Mouse (Mus musculus) cerebellum, postnatal 36 days (tissue): ENCODE measurements around the gene Apoa1.

Experiments used
- DNase-seq, 2 experiments: peaks; one replicate each; pipeline ENCODE4 v3.0.0; 2021 to 2022; ENCODE audit warnings: mixed read lengths in 2 of 2

Apoa1 gene

GRCm38 (mm10) chr9:46215338-46216322, 12.8 kb upstream of the Apoa1 start:
- DNase-seq: peak; percentile 53 to 59

GRCm38 (mm10) chr9:46216744-46217470, 11.5 kb upstream of the Apoa1 start:
- peak in 1 of 2 experiments; percentile 2 for DNase-seq

GRCm38 (mm10) chr9:46218176-46218575, 10.2 kb upstream of the Apoa1 start:
- DNase-seq: no peak

GRCm38 (mm10) chr9:46223090-46223489, 5.3 kb upstream of the Apoa1 start:
- no peak for DNase-seq

GRCm38 (mm10) chr9:46224101-46224500, 4.3 kb upstream of the Apoa1 start:
- DNase-seq: no peak

- DNase-seq: no peak
Measured at GRCm38 (mm10) chr9:46224945-46225660, 3.3 kb upstream of the Apoa1 start.

- DNase-seq: no peak
Measured at GRCm38 (mm10) chr9:46227064-46227614, 1.2 kb upstream of the Apoa1 start.

- peak; percentile 89 to 90 for DNase-seq
Measured at GRCm38 (mm10) chr9:46229573-46230449, 1.4 kb downstream of the Apoa1 start.

- no peak for DNase-seq
Measured at GRCm38 (mm10) chr9:46230450-46230975, 2.1 kb downstream of the Apoa1 start.

GRCm38 (mm10) chr9:46235196-46235595, 6.8 kb downstream of the Apoa1 start:
- DNase-seq: peak; percentile 32 to 34

- DNase-seq: no peak
Measured at GRCm38 (mm10) chr9:46235596-46235648, 7.0 kb downstream of the Apoa1 start, which contains the start of gene Apoc3. TSS of gene Apoc3 (minus strand) at chr9:46235636.

- DNase-seq: no peak
Measured at GRCm38 (mm10) chr9:46235649-46236048, 7.3 kb downstream of the Apoa1 start.

GRCm38 (mm10) chr9:46238850-46239249, 10.5 kb downstream of the Apoa1 start:
- DNase-seq: no peak

GRCm38 (mm10) chr9:46240526-46241153, 12.3 kb downstream of the Apoa1 start, which contains the start of gene Apoa4:
TSS of gene Apoa4 (plus strand) at chr9:46240696.
- DNase-seq: no peak

GRCm38 (mm10) chr9:46241818-46242217, 13.4 kb downstream of the Apoa1 start:
- no peak for DNase-seq

GRCm38 (mm10) chr9:46243122-46243521, 14.7 kb downstream of the Apoa1 start:
- DNase-seq: no peak

GRCm38 (mm10) chr9:46243584-46243983, 15.2 kb downstream of the Apoa1 start:
- no peak for DNase-seq

GRCm38 (mm10) chr9:46246752-46247324, 18.5 kb downstream of the Apoa1 start:
- DNase-seq: peak; percentile 66 to 80

- no peak for DNase-seq
Measured at GRCm38 (mm10) chr9:46256177-46256576, 27.8 kb downstream of the Apoa1 start.

GRCm38 (mm10) chr9:46256658-46257385, 28.4 kb downstream of the Apoa1 start:
- DNase-seq: no peak
